Mouse (Mus musculus): ENCODE results near the gene Alyref. TPM values are rescaled to one million over a fixed set of nuclear protein-coding genes. Genes with fewer than 3 reads are reported as not detected.
"Not testable (repeated sequence)": the region's sequence is repeated elsewhere in the genome, so short reads cannot be mapped to it uniquely, and the experiment has no call there.

Alyref gene
- total RNA-seq, 2 experiments from 2014 or later, result 49.3 to 52.6 TPM

DNA sequence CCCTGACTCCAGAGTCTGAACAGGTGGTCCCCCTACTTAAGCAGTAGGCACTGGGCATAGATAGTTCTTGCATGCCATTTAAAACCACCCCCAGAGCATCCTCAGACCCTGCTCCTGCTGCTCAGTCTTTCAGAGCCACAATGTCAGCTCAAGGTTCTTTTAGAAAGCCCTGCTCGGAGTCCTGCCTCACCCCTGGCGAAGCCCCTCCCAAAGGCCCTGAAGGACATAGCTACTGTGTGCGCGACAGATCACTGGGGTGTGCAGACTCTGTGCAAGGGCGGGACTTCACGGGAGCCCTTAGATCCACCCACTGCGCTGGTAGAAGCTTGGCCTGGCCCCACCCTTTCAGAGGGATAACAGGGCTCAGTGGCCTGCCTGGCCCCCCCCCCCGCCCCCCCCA, 11.1 kb upstream of the Alyref start:
- intact Hi-C loops (cut with DNase I), result no loop called here
- no peak for DNase-seq (ENCODE audit: low spot score)

DNA sequence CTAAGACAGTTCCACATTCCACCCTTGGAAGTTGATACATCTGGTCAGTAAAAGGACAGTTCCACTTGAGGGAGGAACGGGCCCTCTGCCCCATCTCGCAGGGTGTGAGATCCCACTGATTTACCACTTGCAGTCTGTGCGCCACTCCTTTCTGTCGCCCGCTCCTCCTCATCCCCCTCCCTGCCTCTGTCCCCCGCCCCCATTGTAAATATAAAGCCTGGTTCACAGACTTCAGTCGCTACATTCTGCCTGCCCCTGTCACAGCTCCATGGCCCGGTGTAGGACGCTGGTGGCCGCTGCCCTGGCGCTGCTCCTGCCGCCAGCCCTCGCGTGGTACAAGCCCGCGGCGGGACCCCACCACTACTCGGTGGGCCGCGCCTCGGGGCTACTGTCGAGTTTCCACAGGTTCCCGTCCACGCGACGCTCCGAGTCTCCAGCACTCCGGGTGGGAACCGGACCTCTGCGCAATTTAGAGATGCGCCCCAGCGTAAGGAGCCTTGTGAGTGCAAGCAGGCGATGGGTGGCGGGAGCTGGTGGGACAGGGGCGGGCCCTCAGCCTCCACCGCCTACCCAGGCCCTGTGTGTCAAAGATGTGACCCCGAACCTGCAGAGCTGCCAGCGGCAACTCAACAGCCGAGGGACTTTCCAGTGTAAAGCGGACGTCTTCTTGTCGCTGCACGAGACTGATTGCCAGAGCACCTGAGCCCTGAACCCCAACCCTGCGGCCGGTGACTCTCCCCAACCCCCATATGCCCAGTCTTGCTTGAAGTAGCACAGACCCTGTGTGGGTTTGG, 10.3 kb upstream of the Alyref start, which contains the start of gene Npb:
Npb (plus strand) TSS at position 237 of the 794 bp plus-strand sequence.
- intact Hi-C loops (cut with DNase I), result no loop called here
- no peak for DNase-seq (ENCODE audit: low spot score)

DNA sequence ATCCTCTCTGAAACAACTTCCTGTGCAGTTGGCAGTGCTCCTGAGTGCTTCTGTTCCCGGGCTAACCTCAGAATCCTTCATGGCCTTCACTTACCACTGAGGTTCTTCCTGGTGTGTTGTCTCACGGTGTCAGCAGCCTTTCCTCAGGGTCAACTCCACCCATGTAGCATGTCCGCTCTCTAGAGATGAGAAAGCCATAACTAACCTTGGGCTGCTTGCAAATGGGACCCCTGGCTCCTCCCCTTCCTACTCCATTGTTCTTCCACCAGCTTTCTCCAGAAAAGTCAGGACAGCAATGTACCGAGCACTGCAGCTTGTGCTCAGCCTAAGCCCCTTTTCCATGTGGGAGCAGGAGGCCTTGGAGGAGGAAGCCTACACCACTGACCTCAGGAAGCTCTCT, 8.6 kb upstream of the Alyref start:
- intact Hi-C loops (cut with DNase I), result no loop called here
- no peak for DNase-seq (ENCODE audit: low spot score)

DNA sequence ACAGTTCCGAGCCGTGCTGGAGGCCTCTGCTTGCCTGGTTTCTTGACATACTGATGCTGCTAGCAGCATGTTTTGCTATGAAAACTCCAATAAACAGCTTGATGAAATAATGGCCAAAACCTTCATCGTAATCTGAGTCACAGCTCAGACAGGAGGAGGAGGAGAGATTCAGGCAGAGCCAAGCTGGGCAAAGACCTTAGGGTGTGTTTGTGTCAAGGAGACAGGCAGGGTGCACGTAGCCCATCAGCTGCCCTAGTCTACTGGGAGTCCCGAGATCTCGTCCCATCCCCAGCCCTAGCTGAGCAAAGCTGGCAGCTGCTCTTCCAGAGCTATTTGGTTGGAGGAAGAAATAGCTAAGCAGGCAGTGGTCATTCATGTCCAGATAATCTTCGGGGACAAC, 7.5 kb upstream of the Alyref start:
- DNase-seq (ENCODE audit: low spot score), result no peak
- intact Hi-C loops (cut with DNase I), result no loop called here

DNA sequence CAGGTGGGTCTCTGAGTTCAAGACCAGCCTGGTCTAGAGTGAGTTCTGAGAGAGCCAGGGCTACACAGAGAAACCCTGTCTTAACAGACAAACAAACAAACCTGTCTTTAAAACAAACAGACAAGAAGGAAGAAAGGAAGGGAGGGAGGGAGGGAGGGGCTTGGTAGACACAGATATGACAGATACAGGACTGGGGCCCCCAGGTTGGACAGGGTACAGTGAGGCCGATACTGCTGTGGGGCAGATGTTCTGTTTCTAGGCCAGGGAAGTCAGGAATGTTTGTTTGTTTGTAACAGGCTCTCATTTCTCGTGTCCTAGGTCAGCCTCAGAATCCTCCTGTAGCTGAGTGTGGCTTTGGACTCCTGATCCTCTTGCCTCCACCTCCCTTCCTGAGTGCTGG, 5.4 kb upstream of the Alyref start:
- DNase-seq (ENCODE audit: low spot score), result no peak
- intact Hi-C loops (cut with DNase I), result no loop called here

DNA sequence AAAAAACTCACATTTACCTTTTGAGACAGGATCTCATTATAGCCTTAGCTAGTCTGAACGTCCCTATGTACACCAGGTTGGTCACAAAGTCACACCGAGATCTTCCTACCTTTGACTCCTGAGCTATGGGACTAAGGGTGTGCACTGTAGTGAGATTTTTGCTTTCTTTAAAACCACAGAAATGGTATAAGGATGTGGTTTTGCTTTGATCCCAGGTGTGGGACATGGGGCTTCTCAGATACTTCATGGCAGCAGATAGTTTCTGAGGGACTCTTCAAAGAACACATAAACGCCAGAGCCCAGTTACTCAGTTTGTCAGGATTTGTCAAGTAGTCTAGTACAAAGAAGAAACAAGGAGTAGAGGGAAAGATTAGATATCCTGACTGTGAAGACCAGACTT, 2.6 kb upstream of the Alyref start:
- intact Hi-C loops (cut with DNase I), result no loop called here
- no peak for DNase-seq (ENCODE audit: low spot score)

DNA sequence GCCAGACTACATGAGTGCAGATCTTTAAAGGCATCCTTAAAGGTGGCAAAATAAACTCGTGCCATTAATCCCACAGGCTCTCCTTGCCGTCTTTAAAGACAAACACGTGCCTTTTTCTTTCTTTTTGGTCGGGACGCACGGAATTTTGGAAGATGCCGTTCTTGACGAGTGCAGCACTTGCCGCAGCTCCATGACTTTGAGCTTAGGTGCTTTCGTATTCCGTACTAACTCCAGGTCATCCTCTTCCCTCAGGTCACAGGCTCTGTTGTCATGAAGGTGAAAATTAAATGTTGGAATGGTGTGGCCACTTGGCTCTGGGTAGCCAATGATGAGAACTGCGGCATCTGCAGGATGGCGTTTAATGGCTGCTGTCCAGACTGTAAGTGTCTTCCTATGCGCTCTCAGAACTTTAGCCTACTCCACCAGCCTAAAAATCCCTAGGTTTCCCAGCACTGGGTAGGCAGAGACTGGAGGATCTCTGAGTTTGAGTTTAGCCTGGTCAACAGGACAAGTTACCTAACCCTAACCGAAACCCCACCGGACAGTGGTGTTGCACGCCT, 905 bp upstream of the Alyref start:
- intact Hi-C loops (cut with DNase I), result no loop called here
- no peak for DNase-seq (ENCODE audit: low spot score)

DNA sequence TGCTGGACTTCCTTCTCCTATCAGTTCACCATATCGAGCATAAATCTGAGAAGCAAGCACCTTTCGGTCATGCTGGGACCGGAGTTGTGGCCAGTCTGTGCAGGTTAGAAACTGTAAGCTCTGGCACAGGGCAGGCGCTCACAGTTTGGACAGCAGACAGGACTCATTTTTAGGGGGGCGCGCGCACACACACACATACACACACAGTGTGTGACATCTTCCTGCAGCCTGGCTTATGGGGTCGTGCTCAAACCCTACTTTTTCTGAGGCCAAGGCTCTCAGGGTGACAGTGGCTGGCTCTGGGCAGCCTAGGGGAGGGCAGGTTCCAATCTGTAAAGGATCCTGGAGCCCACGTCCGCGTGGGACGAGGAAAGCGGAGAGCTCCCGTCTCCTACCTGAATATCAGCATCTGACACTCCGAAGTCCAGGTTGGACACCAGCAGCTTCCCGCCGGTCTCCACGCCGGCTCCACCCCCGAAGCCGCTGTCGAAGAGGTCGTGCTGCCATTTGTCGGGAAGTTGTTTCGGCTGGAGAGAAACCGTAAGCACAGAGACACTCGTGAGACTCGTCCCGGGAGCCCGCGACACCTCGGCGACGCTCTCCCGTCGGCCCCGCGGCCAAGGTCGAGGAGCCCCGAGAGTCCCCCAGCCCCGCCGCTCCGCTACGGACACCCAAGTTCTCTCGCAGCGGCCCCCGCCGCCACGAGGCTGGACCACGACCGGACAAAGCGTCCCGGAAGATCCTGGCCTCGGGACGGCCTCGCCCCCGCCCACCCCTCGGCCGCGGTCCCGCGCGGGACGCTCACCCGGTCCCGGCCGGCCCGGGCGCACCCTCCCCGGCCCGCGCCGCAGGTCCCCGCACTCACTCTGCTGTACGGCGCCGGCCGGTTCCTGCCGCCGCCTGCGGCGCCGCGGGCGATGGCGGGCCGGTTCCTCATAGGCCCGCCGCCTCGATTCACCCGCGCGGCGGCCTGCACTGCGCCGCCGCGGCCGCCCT, 627 bp downstream of the Alyref start:
- DNase-seq (ENCODE audit: low spot score), result no peak
- intact Hi-C loops (cut with DNase I), result loop anchor here (2.0 kb wide), 1 partner anchor 15 kb away; no protein-coding TSS in a partner anchor

DNA sequence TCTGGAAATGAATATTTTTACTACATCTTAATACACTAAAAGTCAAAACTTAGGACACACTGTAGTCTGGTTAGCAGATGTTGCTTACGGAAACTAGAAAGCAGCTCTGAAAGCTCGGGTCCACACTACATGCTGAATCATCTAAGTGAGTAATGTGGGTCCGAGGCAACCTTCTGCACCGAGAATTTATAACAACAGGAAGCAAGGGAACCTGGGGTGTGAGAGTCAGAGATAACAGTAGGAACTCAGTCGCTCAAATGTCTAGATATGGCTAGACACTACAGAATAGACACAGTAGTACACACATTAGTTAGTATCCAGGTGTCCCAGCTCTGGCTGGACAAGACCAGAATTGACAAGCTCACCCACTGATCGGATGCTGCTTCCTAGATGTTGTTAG, 9.6 kb downstream of the Alyref start:
- intact Hi-C loops (cut with DNase I), result no loop called here
- DNase-seq (ENCODE audit: low spot score), result no peak

DNA sequence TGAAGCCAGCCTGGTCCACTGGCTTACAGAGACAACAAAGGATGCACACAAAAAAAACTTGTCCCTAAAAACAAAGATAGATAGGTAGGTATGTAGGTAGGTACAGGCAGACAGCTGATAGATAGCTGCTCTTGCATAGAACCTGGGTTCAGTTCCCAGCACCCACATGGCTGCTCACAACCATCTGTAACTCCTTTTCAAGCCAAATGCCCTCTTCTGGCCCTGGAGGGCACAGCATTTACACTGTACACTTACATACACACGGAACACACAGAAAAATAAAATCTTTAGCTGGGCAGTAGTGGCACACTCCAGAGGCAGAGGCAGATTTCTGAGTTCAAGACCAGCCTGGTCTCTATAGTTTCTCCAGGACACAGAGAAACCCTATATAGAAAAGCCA, 14.2 kb downstream of the Alyref start:
- no peak for DNase-seq (ENCODE audit: low spot score)
- intact Hi-C loops (cut with DNase I), result loop anchor here (2.0 kb wide), 1 partner anchor 13 kb away; no protein-coding TSS in a partner anchor

DNA sequence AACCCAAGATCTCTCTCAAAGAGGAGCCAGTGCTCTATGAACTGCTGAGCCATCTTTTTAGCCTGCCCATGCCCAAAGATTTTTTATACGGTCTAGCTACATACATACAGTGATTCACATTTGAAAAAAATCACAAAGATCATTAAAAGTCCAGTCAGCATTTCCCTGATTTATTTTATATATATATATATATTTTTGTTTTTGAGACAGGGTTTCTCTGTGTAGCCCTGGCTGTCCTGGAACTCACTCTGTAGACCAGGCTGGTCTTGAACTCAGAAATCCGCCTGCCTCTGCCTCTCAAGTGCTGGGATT, 15.2 kb downstream of the Alyref start:
- intact Hi-C loops (cut with DNase I), result loop anchor here (2.0 kb wide), 1 partner anchor 14 kb away; no protein-coding TSS in a partner anchor
- not testable (repeated sequence) for DNase-seq (ENCODE audit: low spot score)

DNA sequence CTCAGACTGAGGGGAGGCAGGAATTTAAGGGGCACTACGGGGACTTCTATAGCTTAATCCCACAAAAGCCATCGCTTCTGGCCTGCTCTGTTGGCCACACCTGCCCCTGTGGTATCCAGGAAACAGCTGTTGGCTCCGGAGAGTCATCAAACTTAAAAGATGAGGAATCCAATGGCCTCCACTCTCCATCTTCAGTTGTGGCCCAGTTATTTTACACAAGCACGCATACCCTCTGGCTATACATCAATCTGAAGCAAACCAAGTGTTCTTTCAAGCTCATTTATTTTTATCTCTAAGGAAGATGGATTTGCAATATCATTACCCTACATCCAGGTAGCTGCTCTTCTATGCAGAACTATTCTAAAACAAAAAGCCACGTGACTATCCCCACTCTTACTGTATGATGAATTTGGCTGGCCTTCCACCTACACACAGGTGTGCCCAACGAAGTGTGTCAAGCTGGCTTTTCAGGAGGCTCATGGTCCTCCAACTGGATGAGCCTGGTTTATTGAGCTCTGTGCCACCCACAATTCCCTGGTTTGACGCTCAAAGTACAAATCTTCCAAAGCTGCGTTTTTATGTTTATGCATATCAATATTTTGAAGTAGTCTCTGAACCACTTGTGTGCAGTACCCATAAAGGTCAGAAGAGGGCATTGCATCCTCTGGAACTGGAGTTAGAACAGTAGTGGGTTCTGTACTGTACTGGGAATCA, 15.7 kb downstream of the Alyref start:
- no peak for DNase-seq (ENCODE audit: low spot score)
- intact Hi-C loops (cut with DNase I), result loop anchor here (2.0 kb wide), 1 partner anchor 14 kb away; no protein-coding TSS in a partner anchor

DNA sequence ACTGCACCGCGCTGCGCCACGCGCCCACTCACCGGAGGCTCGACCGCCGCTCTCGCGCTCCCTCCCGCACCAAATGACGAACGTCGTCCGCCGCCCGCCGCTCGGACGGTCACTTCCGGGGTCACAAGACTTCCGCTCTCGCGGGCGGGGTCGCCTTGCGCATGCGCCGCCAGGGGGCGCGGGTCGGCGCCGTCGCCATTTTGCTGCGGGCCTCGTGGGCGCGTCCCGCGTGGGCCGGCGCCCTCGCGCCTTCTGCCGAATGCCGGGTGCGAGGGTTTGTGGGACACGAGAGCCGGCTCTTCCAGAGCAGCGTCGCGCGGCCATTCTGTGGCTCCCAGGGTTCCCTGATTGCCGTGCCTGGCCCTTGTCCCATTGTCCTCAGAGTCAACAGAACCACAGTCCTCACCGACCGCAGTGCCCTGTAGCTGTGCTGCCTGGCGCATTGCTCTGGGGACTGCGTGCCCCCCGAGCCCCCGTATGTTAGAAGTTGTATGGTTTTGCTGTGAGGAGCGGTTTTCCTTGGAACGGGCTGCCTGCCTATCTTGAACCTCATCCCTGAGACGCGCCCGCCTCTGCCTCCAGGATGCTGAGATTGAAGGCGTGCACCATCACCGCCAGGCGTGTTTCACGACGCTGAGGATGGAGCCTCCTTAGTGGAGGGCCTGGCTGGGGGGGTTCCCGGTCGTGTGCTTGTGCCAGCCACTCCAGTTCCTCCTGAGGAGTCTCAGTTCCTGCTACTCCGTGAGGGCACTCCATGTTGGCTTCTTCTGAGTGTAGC, 16.5 kb downstream of the Alyref start, which contains the start of gene Arhgdia:
Arhgdia (minus strand) TSS at position 135 of the 778 bp plus-strand sequence.
- intact Hi-C loops (cut with DNase I), result loop anchor here (2.0 kb wide), 1 partner anchor 15 kb away; no protein-coding TSS in a partner anchor
- peak; percentile 79 for DNase-seq (ENCODE audit: low spot score)

DNA sequence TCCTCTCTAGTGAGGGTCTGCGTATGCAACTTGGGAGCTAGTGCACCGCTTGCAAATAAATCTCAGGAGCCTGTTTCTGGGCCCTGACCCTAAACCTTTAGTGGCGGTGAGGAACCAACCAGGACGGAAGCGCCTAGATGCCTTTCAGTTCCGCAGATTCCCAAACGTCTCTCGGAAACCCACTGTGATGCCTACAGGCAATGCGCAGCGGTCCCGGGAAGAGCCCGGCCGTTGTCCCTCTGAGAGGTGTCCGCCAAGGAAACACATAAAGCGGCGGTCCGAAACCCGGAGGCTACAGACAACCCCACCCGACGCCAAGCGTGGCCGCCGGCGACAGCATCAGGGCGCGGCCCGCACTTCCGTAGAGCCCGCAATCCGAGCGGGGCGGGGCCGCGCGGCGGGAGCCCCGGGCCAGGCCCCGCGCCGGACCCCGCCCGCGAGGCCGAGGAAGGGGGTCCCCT, 17.3 kb downstream of the Alyref start:
- no peak for DNase-seq (ENCODE audit: low spot score)
- intact Hi-C loops (cut with DNase I), result no loop called here

DNA sequence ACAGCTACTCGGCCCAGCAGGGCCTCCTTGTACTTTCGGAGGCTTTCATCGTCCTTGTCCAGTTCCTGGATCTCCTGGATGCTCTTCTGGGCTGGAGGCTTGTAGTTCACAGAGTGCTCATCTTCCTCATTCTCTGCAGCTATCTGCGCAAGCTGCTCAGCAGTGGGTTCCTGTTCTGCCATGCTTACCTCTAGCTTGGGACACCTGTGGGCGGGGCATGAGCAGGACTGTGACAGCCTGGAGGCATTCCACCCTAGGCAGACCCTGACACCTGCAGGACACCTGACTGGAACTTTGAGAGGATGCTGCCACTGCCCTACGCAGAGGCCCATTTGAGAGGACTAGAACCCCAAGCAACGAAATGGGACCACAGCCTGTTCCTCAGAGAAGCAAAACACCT, 18.0 kb downstream of the Alyref start:
- no peak for DNase-seq (ENCODE audit: low spot score)
- intact Hi-C loops (cut with DNase I), result no loop called here

DNA sequence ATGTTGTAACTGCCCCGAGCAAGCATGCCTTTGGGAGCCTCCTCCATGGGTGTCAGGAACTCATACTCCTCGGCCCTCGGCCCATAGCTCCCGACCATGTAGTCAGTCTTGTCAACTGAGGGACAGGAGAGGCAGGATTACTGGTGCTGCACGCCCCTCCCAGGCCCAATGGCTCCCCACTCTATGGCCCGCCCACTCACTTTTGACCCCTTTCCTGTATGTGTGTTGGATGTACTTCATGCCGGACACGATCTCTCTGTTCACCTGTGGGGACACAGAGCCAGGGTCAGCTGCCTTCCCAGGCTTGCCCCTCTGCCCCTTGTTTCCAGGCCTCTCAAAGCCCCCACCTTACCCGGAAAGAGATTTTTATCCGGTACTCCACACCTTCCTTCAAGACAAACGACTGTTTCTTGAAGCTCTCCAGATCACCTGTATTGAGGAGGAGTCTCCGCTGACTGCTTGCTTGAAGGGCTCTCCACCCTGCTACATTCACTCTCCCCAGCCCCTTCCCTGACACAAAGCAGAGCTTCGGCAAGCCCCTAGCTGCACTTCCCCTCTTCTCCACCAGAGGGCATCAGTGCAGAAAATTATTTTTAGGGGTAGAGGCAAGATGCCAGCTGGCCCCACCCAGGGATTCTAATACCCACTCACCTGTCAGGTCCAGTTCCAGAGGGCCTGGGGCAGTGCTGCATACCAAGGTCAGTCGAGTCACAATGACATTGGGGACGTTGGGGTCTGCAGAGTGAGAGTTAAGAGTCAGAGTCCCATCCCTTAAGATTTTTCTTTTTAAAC, 18.7 kb downstream of the Alyref start:
- no peak for DNase-seq (ENCODE audit: low spot score)
- intact Hi-C loops (cut with DNase I), result loop anchor here (1.0 to 2.0 kb wide), 2 partner anchors 33 to 133 kb away; no protein-coding TSS in a partner anchor

DNA sequence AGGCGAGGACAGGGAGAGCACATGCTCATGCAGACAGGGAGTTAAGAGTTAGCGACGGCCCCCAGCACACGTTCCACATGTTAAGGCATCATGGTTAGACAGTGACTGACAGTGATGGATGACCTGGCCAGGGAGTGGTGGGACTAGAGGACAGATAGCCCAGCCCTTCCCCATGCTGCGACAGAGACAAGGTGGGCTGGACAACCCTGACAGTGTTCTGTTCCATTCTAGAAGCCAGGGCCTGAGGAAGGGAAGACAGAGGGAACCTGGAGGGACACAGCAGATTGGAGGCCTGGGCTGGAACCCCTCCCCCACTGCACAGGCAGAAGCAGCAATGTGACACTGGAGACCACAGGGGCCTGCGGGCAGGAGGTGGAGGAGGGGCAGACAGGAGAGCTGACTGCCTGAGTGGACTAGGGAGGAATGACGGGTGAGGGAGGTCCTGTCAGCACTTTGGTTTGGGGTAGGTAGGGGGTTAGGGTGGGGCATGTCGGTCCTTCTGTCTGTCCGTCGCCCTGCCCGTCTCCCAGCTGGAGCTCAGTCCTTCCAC, 19.4 kb downstream of the Alyref start:
- intact Hi-C loops (cut with DNase I), result loop anchor here (1.0 to 2.0 kb wide), 2 partner anchors 34 to 134 kb away; no protein-coding TSS in a partner anchor
- no peak for DNase-seq (ENCODE audit: low spot score)
